Mouse (Mus musculus): Measurements from ENCODE around the gene Srsf3.
"Not testable (repeated sequence)": the region's sequence is repeated elsewhere in the genome, so short reads cannot be mapped to it uniquely, and the experiment has no call there.

Srsf3 gene

GRCm38 (mm10) chr17:29056207-29056606, 23.8 kb downstream of the Srsf3 start:
- in situ Hi-C loops (cut with MboI; ENCODE audit: low pct_unique_long_range_greater_than_20kb in 1 of 2, low sequenced_read_pairs in 2 of 2, unreplicated experiment in 1 of 2): no loop called here

- in situ Hi-C loops (cut with MboI; ENCODE audit: low pct_unique_long_range_greater_than_20kb in 1 of 2, low sequenced_read_pairs in 2 of 2, unreplicated experiment in 1 of 2): no loop called here
Observed at GRCm38 (mm10) chr17:29056699-29057151, 24.3 kb downstream of the Srsf3 start.

DNA sequence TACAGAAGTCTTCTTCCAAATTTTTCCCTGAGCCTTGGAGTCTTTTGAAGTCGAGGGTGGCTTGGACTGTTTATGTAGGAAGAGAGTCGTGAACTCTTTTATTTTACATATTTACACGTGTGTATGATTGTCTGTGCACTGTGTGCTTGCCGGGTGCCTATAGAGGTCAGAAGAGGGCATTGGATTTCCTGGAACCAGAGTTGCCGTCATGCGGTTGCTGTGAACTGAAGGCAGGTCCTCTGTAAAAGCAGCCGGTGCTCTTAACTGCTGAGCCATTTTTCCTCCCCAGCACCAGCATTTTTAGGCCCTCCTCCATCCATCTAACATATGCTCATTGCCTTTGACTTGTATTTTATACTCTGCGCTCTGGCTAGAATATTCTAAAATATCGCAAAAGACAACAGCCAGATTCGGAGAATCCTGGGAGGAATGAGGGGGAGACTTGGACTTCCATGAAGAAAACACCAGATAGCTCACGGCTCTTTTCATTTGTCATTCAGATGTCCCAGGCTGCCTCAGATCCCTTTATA, 25.0 kb downstream of the Srsf3 start:
- in situ Hi-C loops (cut with MboI; ENCODE audit: low pct_unique_long_range_greater_than_20kb in 1 of 2, low sequenced_read_pairs in 2 of 2, unreplicated experiment in 1 of 2): no loop called here

DNA sequence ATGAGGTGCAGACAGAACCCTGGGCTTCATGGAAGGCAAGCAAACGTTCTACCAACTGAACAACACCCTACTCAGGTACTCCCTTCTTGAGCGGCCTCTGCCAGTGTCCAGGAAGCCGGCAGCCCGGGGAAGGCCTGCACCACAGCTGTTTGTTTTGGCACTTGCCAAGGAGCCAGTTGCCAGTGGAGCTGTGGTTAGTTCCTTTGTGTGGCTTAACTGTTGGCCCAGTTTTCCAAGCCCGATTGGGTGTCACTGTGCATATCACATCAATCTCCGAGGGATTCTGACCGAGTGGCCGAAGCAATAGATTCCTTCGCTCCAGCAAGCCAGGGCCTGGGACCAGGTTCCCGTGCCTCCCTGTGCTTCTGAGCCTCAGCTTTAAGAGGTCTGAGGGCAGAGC, 25.5 kb downstream of the Srsf3 start:
- in situ Hi-C loops (cut with MboI; ENCODE audit: low pct_unique_long_range_greater_than_20kb in 1 of 2, low sequenced_read_pairs in 2 of 2, unreplicated experiment in 1 of 2): no loop called here

DNA sequence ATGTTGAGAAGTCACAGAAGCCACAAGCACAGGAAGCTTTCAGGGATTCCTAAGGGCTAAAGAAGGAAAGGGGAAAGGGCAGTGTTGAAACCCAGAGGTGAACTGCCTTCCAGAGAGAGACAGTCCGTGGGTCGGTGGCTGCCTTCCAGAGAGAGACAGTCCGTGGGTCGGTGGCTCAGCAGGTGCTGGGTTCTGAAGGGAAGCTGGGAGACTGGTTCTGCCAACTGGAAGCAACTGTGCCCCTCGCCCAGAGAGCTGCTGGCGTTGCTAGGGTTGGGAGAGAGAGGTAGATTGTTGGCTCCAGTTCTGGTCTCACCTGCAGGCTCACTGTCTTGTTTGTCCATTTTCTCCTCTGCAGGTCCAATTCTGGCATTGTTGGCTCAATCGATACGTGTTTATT, 26.1 kb downstream of the Srsf3 start:
- in situ Hi-C loops (cut with MboI; ENCODE audit: low pct_unique_long_range_greater_than_20kb in 1 of 2, low sequenced_read_pairs in 2 of 2, unreplicated experiment in 1 of 2): no loop called here

DNA sequence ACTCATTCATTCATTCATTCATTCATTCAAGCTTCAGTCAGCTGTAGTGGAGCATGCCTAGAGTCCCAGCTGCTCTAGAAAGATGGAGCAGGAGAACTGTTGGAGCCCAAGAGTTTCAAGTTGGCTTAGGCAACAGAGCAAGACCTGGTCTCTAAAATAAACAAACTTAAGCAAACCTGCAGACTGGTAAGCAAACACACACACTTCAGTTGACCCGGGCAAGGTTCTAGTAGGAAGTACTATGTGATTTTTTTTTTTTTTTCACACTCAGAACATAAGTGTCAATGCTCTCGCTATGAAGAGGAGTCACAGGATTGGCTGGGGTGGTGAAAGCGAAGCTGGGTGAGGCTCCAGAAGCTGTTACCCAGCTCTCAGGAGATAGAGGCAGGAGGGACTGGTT, 27.2 kb downstream of the Srsf3 start:
- in situ Hi-C loops (cut with MboI; ENCODE audit: low pct_unique_long_range_greater_than_20kb in 1 of 2, low sequenced_read_pairs in 2 of 2, unreplicated experiment in 1 of 2): no loop called here

DNA sequence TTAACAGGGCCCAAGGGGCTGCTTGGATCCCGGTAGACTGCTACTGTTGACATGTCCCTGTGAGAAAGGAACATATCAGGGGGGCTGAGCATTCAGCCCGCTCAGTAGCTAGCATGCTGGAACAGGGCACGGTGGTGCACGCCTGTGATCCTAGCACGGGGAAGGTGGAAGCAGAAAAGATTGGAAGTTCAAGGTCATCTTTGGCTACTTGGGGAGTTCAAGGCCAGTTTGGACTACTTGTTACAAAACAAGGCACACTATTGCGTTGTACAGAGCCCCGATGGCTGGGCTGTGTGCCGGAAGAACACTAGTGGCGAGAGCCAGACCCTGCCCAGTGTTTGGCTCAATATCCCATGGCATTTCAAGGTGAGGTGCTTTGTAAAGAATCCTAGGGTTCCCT, 28.5 kb downstream of the Srsf3 start:
- in situ Hi-C loops (cut with MboI; ENCODE audit: low pct_unique_long_range_greater_than_20kb in 1 of 2, low sequenced_read_pairs in 2 of 2, unreplicated experiment in 1 of 2): no loop called here

DNA sequence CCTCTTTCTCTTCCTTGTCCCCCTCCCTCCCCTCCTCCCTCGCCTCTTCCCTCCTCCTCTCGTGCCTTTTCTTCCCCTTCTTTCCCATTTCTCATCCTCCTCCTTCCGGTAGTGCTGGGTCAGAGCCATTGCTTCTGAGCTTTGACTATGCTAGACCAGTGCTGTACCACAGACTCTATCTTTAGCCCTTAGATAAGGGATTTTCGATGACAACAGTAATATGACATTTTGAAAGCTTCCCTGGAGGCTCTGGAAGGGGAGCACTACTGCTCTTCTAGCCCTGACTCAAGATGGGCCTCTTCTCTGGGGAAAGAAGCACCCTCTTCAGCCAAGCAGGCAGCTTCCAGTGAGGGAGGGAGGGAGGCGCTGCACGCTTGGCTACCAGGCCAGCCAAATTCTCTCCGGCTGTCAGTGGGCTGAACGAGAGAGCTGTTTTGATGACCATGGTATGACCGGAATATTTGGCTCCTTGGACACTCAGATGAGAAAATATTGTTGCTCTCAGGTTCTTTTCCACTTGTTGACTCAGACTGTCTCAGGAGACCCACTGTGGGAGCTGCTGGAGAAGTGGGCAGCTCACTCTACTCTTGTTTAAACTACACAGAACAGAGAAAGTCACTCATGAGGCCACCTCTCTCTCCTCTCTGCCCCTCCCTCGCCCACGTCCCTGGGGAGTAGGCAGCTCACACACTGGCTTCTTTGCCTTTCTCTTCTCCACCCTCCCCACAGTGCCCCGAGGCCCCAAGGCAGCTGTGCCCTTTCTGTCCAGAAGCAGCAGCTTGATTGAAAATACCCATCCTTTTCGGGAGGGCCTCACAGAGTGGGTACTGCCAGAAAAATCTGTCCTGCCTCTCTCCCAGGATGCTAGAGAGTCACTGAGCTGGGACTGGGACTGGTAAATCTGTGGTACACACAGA, 29.9 kb downstream of the Srsf3 start:
- in situ Hi-C loops (cut with MboI; ENCODE audit: low pct_unique_long_range_greater_than_20kb in 1 of 2, low sequenced_read_pairs in 2 of 2, unreplicated experiment in 1 of 2): no loop called here

DNA sequence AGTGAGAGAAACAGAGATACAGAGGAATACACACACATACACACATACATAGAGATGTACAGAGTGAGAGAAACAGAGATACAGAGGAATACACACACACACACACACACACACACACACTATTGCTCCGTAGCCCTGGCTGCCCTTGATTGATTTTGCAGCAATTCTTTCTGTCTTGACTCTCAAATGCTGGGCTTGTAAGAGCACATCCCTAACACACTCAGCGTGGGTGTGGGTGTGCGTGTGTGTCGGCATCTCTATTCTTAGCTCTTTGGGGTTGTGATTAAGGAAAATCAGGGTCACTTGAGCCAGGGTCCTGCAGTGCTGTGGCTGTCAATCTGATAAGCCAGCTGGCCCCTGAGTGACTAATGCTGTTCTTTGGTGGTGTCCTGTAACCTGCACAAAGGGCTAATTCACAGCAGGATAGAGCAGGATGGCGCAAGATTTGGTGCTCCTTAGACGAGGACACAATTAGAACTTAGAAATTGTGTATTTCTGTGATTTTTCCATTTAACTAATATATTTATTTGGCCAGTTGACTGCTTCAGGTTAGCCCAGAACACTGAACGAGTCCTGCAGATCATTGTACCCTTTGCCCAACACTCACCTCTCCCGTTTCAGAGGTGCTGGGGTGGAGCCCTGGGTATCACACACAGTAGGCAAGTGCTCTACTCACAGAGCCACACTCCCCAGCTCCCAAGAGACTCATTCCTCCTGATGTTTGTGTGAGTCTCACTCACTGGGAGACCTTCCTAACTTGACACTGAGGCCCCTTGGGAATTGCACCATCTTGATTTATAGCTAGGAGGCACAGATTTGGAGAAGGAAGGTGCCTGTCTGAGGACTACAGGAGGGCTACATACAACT, 30.9 kb downstream of the Srsf3 start:
- in situ Hi-C loops (cut with MboI; ENCODE audit: low pct_unique_long_range_greater_than_20kb in 1 of 2, low sequenced_read_pairs in 2 of 2, unreplicated experiment in 1 of 2): no loop called here

GRCm38 (mm10) chr17:29063988-29064285, 31.5 kb downstream of the Srsf3 start:
- in situ Hi-C loops (cut with MboI; ENCODE audit: low pct_unique_long_range_greater_than_20kb in 1 of 2, low sequenced_read_pairs in 2 of 2, unreplicated experiment in 1 of 2): no loop called here

DNA sequence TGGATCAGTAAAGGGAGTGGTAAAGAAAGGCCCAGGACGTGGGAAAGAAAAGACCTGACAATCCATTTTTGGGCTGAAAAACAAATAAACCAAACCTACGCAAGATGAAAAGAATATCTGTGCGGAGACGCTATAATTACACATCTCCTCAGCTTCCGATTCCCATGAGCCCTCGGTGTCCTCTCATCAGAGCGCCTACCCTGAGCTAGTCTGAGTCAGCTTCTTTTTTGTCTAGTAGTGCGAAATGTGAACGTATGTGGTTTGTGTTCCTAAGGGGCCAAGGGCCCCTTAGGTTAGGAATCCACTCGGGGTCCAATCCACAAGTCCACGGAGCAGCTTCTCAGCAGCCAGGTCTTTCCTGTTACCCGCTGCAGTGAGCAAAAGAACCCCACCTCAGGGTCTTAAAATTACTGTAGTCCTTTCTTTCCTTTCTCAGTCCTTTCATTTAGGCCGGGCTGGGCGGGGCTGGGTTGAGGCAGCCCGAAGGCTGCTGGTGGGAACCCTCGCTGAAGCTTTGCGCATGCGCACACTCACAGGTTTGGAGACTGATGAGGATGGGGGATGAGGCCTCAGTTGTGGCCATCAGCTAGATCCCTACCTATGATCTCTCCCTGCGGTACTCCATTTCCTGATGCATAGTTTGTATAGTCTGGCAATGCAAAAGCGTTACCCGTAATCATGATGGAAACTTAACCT, 33.0 kb downstream of the Srsf3 start:
- in situ Hi-C loops (cut with MboI; ENCODE audit: low pct_unique_long_range_greater_than_20kb in 1 of 2, low sequenced_read_pairs in 2 of 2, unreplicated experiment in 1 of 2): no loop called here

DNA sequence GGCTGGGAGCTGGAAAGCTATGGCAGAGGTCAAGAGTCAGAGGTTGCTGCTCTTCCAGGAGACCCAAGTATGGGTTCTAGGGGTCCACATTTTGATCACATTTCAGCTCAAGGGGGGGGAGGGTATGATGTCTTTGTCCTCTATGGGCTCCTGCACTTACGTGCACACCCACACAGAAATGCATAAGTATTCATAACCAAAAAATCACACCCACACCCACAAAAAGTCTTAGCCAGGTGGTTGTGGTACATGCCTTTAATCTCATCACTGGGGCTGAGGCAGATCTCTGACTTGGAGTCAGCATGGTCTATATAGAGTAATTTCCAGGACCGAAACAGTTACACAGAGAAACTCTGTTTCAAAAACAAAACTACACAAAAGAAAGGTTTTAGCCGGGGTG, 33.5 kb downstream of the Srsf3 start:
- in situ Hi-C loops (cut with MboI; ENCODE audit: low pct_unique_long_range_greater_than_20kb in 1 of 2, low sequenced_read_pairs in 2 of 2, unreplicated experiment in 1 of 2): no loop called here

GRCm38 (mm10) chr17:29067416-29067815, 35.0 kb downstream of the Srsf3 start:
- in situ Hi-C loops (cut with MboI; ENCODE audit: low pct_unique_long_range_greater_than_20kb in 1 of 2, low sequenced_read_pairs in 2 of 2, unreplicated experiment in 1 of 2): not testable (repeated sequence)

DNA sequence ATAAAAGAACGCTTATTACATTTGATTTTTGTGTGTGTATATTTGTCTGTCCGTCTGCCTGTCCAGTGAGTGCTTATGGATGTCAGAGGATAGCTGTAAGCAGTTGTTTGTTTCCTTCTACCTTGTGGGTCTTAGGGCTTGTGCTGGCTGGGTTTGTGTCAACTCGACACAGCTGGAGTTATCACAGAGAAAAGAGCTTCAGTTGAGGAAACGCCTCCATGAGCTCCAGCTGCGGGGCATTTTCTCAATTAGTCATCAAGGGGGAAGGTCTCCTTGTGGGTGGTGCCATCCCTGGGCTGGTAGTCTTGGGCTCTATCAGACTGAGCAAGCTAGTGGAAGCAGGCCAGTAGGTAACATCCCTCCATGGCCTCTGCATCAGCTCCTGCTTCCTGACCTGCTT, 35.4 kb downstream of the Srsf3 start:
- in situ Hi-C loops (cut with MboI; ENCODE audit: low pct_unique_long_range_greater_than_20kb in 1 of 2, low sequenced_read_pairs in 2 of 2, unreplicated experiment in 1 of 2): no loop called here

DNA sequence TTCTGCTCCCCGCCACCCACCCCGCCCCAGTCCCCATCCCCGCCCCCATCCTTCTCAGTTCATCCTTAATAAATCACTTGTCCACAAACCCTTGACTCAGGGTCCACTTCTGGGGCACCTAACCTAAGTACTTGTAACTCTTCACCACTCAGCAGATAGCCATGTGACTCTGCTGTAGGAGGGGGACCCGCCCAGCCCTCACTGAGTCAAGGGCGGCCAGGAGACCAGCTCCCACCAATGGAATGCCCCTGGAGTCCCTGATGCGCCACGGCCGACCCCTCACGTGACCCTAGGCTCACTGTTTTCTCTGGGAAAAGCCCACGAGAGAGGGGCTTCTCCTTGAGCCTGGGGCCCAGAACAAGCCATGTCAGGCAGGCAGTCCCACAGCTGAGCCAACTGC, 36.6 kb downstream of the Srsf3 start:
- in situ Hi-C loops (cut with MboI; ENCODE audit: low pct_unique_long_range_greater_than_20kb in 1 of 2, low sequenced_read_pairs in 2 of 2, unreplicated experiment in 1 of 2): no loop called here

DNA sequence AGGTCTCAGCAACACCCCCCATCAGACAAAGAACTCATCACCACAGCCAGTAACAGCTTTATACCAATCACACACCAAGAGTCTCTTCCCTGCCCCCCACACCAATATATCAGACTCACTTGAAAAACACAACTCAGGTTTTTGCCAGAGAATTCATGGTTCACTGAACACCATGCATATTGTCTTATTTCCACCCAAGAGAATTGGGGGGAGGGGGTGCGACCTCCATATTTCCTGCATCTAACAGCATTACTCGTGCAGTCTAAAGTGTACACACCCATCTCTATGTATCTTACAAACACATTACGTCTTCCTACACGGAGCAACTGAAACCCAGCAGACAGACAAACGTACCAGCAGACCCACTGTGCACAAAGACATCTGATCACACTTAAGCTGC, 39.4 kb downstream of the Srsf3 start:
- in situ Hi-C loops (cut with MboI; ENCODE audit: low pct_unique_long_range_greater_than_20kb in 1 of 2, low sequenced_read_pairs in 2 of 2, unreplicated experiment in 1 of 2): no loop called here

- in situ Hi-C loops (cut with MboI; ENCODE audit: low pct_unique_long_range_greater_than_20kb in 1 of 2, low sequenced_read_pairs in 2 of 2, unreplicated experiment in 1 of 2): no loop called here
Observed at GRCm38 (mm10) chr17:29072701-29073307, 40.4 kb downstream of the Srsf3 start.

- in situ Hi-C loops (cut with MboI; ENCODE audit: low pct_unique_long_range_greater_than_20kb in 1 of 2, low sequenced_read_pairs in 2 of 2, unreplicated experiment in 1 of 2): no loop called here
Observed at GRCm38 (mm10) chr17:29073313-29073712, 40.9 kb downstream of the Srsf3 start.

Data from mouse embryonic stem cell (cell line).